Mouse (Mus musculus) adrenal gland, postnatal 36 days (tissue): ENCODE data around the gene Atpif1. TPM values are rescaled to one million over a fixed set of nuclear protein-coding genes. Genes with fewer than 3 reads are reported as not detected.

ENCODE experiments used
- DNase-seq, 2 experiments: peaks; one replicate each; pipeline ENCODE4 v3.0.0; 2021; ENCODE audit warnings: mixed read lengths in 1 of 2
- total RNA-seq, 2 experiments: library from RNA; stranded (reverse); gene quantifications; 2 replicates each; pipeline ENCODE4 v1.2.3; 2021

The Atpif1 gene
- total RNA-seq, 2 experiments from 2014 or later = 352 to 374 TPM

DNA sequence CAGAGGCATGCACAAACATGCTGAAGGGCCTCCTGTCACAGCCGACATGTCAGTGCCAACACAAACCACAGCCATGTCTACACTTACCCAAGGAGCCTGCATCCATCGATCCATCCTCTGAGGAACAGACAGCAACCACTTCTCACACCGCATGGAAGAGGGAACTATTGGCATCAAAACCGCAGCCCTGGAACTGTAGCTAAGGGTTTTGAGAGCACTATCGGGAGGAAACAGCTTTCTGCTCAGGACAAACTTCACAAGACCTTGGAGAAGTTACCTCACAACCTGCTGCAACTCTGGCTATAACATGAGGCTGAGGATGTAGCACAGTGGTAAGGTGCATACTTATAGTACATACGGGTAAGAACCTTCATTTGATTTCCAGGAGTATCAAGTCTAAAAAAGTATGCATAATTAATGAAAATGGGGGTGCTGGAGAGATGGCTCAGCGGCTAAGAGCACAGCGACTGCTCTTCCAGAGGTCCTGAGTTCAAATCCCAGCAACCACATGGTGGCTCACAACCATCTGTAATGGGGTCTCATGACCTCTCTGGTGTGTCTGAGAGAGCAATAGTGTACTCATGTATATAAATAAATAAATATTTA is 5.4 kb downstream of the Atpif1 start:
- DNase-seq = no peak

- no peak for DNase-seq
Observed at GRCm38 (mm10) chr4:132526678-132527077, 6.8 kb downstream of the Atpif1 start.

GRCm38 (mm10) chr4:132524808-132525207 is 8.7 kb downstream of the Atpif1 start:
- DNase-seq = no peak

DNA sequence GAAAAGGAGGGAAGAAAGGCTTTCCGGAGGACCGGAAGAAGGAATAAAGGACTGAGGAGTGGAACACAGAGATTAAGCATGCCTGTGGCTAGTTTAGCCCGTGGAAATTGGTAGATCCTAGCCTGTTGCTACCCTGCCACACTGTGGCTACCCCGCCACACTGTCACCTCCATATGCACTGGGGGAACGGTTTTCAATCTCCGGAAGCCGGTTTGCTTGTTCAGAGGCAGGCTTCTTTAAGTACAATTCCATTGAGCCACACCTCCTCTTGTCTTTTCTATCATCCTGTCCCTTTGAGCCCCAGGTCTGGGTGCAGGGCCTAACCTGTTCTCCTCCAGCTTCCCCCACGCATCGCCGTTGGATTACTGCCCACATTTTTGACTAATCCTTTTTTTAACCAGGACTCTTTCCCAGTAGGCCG is 9.1 kb downstream of the Atpif1 start:
- no peak for DNase-seq

DNA sequence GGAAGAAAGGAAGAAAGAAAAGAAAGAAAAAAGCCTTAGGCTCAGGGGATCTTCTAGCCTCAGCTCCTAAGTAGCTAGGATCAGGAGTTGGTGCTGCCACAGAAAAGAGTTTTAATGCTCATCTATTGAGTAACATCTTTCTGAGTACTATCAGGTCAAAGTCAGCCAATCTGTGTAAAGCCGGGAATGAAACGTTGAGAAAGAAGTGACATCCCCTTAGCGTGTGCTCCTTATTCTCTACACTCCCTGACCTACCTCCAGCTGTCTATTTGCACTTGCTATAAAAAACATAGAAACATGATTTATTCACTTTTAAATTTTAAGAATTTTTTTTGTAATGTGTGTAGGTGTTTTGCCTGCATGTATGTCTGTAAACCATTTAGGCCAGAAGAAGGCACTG is 14.3 kb downstream of the Atpif1 start:
- DNase-seq = no peak

DNA sequence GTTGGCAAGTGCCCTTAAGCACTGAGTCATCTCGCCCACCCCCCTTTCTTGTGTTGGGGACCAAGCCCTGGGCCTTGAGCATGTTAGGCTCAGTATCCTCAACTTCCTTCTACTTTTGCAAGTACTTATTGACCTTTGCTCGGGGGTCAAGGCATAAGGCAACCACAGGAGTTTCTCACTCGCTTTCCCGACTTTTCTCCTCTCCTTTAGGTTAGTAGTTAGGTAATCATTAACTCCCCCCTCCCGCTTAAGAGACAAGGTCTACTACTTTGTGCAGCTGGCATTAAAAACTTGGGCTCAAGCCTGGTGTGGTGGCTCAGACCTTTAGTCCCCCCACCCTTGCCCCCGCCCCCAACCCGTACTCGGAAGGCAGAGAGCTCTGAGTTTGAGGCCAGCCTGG is 15.4 kb downstream of the Atpif1 start:
- no peak for DNase-seq

GRCm38 (mm10) chr4:132515369-132516155 is 17.9 kb downstream of the Atpif1 start:
- DNase-seq = peak; percentile 93

GRCm38 (mm10) chr4:132514555-132515135 is 18.8 kb downstream of the Atpif1 start:
- peak; percentile 89 to 92 for DNase-seq

DNA sequence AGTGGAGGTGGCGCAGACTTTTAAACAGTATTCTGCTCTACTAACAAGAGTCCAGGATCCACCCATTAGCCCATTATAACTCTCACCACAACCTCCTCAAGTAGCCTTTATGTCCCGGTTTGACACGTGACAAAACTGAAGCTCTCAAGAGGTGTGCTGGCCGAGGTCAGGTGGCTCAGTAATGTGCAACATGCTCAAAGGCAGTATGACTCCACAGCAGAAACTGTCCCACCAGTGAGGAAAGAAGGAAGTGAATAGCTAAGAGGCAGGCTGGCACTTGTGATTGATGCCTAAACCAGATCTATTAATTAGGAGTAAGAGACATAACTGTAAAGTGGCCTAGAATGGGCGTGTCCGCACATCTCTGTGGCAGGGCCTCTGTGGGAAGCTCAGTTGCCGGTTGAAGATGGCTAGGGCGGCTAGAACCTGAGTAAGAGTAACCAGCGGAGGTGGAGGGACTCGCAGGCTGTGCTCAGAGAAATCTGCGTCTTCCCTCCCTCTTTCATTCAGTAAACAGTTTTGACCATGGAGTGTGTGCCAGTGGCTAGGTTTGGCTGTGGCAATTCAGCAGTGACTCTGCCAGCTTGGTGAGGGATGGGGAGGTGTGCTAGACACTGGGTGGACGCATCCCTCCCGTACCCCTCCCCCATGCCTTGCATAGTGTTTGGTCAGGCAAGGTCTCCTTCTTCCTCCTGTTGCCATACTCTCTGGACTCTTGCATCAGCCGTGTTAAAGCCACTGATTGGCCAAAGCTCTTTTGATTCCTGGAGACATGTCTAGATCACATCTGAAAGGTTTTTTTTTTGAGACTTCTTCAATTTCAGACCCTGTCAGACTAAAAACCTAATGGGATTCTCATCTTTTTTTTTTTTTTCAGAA is 19.8 kb downstream of the Atpif1 start:
- DNase-seq = peak in 1 of 2 experiments; percentile 57

GRCm38 (mm10) chr4:132512080-132512479 is 21.4 kb downstream of the Atpif1 start:
- DNase-seq = no peak

- peak; percentile 99 for DNase-seq
Observed at GRCm38 (mm10) chr4:132510352-132510798, 23.1 kb downstream of the Atpif1 start, which contains the start of gene Sesn2. Sesn2 (minus strand) TSS chr4:132510501.

GRCm38 (mm10) chr4:132509621-132510296 is 23.7 kb downstream of the Atpif1 start:
- peak; percentile 87 to 90 for DNase-seq

DNA sequence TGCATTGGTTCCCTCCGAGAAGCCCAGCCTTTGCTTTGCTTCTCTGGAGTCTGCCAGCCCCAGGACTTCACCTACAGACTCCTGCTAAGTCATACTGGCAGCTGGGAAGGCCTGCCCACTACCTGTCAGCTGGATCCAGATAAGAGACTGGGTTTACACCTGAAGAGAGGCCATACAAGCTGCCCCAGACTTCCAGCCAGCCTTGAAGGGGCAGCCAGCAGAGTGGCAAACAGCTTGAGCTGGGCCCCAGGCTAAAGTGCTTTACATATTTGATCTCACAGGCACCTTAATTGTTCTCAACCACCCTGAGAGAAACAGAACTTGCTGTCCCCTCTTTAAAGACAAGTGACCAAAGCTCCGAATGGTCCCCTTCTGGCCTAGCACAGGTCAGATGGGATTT is 26.2 kb downstream of the Atpif1 start:
- no peak for DNase-seq

- DNase-seq = no peak
Observed at GRCm38 (mm10) chr4:132506250-132506649, 27.2 kb downstream of the Atpif1 start.

DNA sequence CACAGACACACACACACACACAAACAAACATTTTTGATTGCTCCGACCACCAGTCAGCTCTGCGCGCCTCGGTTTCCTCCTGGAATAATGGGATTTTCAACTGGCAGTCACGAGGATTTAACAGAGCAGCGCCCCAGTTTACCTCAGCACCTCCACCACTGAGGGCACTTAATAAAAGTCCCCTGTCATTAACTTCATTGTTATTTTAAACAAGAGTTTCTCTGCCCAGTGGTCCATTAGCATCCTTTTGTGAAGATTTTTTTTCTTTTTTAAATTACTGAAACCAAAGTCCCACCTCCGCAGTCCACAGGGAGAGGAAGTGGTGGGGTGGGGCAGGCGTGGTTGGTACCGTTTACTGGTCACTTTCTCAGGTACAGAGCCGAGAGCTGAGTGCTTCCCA is 27.7 kb downstream of the Atpif1 start:
- DNase-seq = no peak

GRCm38 (mm10) chr4:132505034-132505738 is 28.3 kb downstream of the Atpif1 start:
- no peak for DNase-seq

DNA sequence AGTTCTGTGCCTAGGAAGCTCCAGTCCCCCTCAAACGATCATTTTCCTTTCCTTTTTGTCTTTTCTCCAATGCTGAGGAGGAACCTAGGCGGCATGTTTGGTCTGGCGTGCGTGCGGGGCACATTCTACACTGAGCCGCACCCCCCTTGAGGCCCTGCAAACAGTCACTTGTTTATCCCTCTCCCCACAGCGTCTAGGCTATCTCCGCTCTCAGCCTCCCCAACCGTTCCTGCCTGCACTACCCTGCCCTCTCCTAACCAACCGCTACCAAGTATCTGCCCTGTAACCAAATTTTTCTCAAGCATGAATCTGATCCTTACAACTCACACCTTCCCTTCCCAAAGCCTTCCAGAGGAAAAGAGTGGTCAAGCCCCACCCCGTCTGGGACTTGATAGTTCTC is 30.1 kb downstream of the Atpif1 start:
- DNase-seq = no peak

DNA sequence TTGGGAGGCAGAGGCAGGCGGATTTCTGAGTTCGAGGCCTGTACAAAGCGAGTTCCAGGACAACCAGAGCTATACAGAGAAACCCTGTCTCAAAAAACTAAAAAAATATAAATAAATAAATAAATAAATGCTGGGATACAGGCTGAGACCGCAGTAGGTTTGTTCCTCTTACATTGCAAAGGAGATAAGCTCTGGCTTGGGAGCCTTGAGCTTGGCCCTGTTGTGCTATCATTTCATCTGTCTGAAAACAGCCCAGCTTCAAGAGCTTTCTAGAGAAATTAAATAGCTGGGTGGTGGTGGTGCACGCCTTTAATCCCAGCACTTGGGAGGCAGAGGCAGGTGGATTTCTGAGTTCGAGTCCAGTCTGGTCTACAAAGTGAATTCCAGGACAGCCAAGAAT is 31.8 kb downstream of the Atpif1 start:
- DNase-seq = no peak

DNA sequence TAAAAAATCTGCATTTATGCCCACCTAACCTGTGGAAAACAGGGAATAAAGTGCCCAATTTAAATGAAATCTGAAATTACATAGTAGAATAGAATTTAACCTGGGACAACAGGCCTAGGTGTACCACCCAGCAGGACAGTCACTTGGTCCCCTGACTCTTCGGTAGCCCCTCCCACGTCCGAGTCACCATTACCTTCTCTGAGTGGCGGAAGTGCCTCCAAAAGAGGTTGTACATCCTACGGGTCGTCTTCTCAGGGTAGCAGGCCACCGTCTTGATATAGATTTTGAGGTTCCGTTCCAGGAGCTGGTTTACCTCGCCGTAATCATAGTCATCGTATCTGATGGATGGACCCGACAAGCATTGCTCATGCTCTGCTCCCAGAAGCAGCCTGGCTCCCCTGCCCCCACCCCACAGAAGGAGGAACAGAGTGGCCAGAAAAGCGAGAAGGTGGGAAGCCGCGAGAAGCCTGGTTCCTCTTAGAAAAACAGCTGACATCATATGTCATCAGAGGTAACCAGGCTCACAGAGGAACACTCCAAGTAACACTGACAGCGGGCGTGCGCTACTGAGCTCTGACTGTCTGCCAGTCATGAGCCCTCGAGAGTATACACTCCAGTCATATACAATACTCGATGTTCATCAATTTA is 39.1 kb downstream of the Atpif1 start:
- no peak for DNase-seq
